Mouse (Mus musculus): ENCODE measurements around the gene Fmnl2.

The Fmnl2 gene

DNA sequence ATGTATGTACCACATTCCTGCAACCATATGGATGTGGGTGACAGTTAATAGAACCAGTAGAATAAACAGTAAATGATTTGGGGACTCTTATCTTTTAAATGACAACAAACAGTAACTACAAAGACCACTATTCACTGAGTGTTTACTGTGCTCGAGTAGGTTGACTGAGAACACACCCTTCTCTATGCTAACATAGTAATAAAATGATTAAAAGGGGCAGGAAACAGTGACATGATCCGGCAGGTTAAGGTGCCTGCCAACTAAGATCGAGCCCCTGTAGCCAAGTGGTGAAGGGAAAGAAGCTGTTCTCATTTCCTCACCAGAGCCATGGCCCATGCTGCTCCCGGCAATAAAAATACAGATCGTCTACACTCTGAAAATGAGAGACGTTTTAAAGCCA lies 271.4 kb downstream of the Fmnl2 start:
- DNase-seq, result no peak

DNA sequence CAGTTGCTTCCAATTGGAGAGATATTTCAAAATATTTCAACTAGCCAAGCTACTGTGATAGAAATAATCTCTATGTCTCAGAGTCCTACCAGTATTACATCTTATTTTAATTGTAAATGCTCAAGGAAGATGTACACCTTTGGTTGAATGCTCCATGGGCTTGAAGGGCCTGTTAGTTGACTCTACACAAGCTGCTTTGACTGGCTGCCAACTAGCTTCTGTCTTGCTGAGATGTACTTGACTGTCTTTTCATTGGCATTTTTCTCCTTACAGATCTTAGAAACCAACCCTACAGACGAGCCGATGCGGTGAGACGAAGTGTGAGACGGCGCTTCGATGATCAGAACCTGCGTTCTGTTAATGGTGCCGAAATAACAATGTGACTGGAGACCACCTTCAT lies 273.9 kb downstream of the Fmnl2 start:
- no peak for DNase-seq

DNA sequence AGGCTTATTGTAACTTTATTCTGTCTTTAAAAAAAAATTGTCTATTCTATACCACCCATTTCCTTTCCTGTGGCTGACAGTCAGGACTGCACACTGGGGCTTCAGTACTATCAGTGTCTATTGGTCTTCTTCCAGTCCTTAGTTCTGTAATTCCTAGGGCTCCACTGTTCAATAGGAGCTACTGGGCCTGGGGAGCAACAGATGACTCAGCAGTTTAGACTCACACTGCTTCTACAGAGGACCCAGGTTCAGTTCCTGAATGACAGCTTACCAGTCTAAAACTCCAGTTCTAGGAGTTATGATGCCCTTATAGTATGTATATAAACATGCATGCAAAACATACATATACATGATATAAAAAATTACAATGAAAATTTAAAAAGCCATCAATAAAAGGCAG lies 289.2 kb downstream of the Fmnl2 start:
- DNase-seq, result no peak

DNA sequence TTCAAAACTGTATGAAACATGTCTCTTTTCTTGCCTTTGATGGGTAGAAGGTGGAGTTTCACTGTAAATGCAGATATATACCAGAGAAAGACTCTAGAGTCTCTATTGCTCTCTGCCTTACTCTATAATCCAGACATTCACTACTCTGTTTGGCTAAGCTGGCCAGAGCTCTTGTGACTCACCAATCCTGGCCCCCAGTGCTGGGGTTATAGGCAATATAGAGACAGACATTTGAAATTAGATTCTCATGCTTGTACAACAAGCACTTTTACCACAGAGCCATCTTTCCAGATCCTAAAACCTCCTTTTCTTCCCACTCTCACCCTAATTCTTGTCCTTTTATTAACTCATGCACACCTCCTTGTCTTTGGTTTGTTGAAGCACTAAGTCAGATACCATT lies 316.3 kb downstream of the Fmnl2 start:
- DNase-seq, result no peak

GRCm38 (mm10) chr2:53178966-53179365 lies 321.3 kb downstream of the Fmnl2 start:
- DNase-seq, result no peak

- DNase-seq, result no peak
Observed at GRCm38 (mm10) chr2:53179876-53180275, 322.2 kb downstream of the Fmnl2 start.
